Mouse (Mus musculus) kidney, postnatal 0 days (tissue): Measurements from ENCODE around the gene Tert. TPM values are rescaled to one million over a fixed set of nuclear protein-coding genes. Genes with fewer than 3 reads are reported as not detected.

Experiments used
- ATAC-seq: fragments of 200-750 bp; cut with Nextera tagmentation; replicated peaks from 2 replicates; pipeline ENCODE4 v1.8.0; 2017; ENCODE audit warnings: low read depth, moderate number of reproducible peaks, moderate TSS enrichment, moderate library complexity; ENCODE audit not compliant: low FRiP score
- DNase-seq: peaks from one replicate; pipeline ENCODE4 v3.0.0-alpha.2; 2016; ENCODE audit warnings: low spot score
- H3K27ac ChIP-seq: fragments of 300-500 bp; sonication (generic); 2 replicates; pipeline ENCODE4 v1.5.1; 2014; ENCODE audit warnings: mild to moderate bottlenecking
- H3K27me3 ChIP-seq: fragments of 300-500 bp; sonication (generic); 2 replicates; pipeline ENCODE4 v1.6.1; 2014; ENCODE audit warnings: low read length, mixed read lengths; ENCODE audit not compliant: insufficient read depth
- H3K36me3 ChIP-seq: fragments of 300-500 bp; sonication (generic); 2 replicates; pipeline ENCODE4 v1.6.1; 2014; ENCODE audit warnings: low read length, mixed read lengths; ENCODE audit not compliant: insufficient read depth
- H3K4me1 ChIP-seq: fragments of 300-500 bp; sonication (generic); replicated peaks from 2 replicates; pipeline ENCODE4 v1.6.1; 2014; ENCODE audit warnings: antibody characterized with exemption, low read length, mixed read lengths; ENCODE audit not compliant: insufficient read depth
- H3K4me2 ChIP-seq: fragments of 300-500 bp; sonication (generic); 2 replicates; pipeline ENCODE4 v1.6.1; 2014; ENCODE audit warnings: mild to moderate bottlenecking, low read length, moderate library complexity, mixed read lengths
- H3K4me3 ChIP-seq: fragments of 300-500 bp; sonication (generic); replicated peaks from 2 replicates; pipeline ENCODE4 v1.5.1; 2014; ENCODE audit warnings: low read depth, low read length
- H3K9ac ChIP-seq: fragments of 300-500 bp; sonication (generic); 2 replicates; pipeline ENCODE4 v1.6.1; 2014; ENCODE audit warnings: low read depth, low read length
- H3K9me3 ChIP-seq: fragments of 300-500 bp; sonication (generic); replicated peaks from 2 replicates; pipeline ENCODE4 v1.6.1; 2016; ENCODE audit warnings: low read length, inconsistent platforms, mixed read lengths
- CTCF ChIP-seq: IDR thresholded peaks from 2 replicates; pipeline ENCODE4 v1.5.1; 2016; ENCODE audit warnings: antibody characterized with exemption, low read depth, mild to moderate bottlenecking, moderate library complexity
- WGBS: fragments of 180-500 bp; shearing (Covaris S2); extraction: QIAGEN DNeasy Blood & Tissue Kit; methylation state at CpG from one replicate; pipeline ENCODE4 v1.1.7; 2014; 5-methylcytosine and 5-hydroxymethylcytosine counted together
- polyA plus RNA-seq: library from polyadenylated mRNA; unstranded; fragments of >200 nt; fragmentation: Nextera tagmentation; extraction: Ambion mirVana; gene quantifications from 2 replicates; pipeline ENCODE4 v1.2.1, GENCODE M21; 2015

Tert gene
- polyA plus RNA-seq, 1 experiment from 2014 or later = 2.6 TPM

- H3K4me1 ChIP-seq = 0 out of 2 replicates have a peak, but pooled peaks cover 5% of the 10 kb centered on the region
- H3K36me3 ChIP-seq = no peaks in the 10 kb centered on the region
- ATAC-seq = peak; percentile 98
- H3K27ac ChIP-seq = peak overlapping the region; percentile 77
- peak; percentile 95 for DNase-seq
- no peak overlapping the region for H3K4me3 ChIP-seq
- no peaks in the 10 kb centered on the region for H3K9me3 ChIP-seq
- TF ChIP-seq CTCF = peak; percentile 99
- no peak overlapping the region for H3K4me2 ChIP-seq
- 14% methylated on average over 10 of the region's 10 CpGs for WGBS
- H3K9ac ChIP-seq = no peak overlapping the region
- no peaks in the 10 kb centered on the region for H3K27me3 ChIP-seq
Measured at GRCm38 (mm10) chr13:73692249-73692868, 65.6 kb downstream of the Tert start.

DNA sequence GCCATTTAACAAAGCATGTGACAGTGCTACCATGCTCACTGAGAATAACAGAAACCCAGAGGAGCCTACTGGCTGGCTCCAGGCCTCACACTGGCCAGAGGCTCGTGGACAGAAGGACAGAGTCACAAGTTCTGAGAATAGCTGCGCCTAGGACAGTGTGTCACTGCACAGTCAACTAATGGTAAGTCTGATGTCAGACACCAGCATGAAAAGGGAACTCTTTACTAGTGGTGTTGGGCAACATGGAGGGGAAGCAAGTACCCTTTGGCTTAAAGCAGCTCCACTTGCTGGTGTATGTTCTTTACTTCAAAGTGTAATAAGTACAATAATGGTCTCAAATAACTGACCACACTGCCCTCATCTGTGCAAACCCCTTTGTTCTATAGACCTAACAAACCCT, 66.6 kb downstream of the Tert start:
- no peaks in the 10 kb centered on the region for H3K9me3 ChIP-seq
- no peak overlapping the region for H3K9ac ChIP-seq
- no peak overlapping the region for H3K4me3 ChIP-seq
- H3K27ac ChIP-seq = no peak overlapping the region
- H3K4me1 ChIP-seq = 0 out of 2 replicates have a peak, but pooled peaks cover 5% of the 10 kb centered on the region
- no peaks in the 10 kb centered on the region for H3K36me3 ChIP-seq
- H3K27me3 ChIP-seq = no peaks in the 10 kb centered on the region
- DNase-seq = no peak
- ATAC-seq = no peak
- H3K4me2 ChIP-seq = no peak overlapping the region
- 73% methylated on average over 2 of the region's 2 CpGs for WGBS
- TF ChIP-seq CTCF = no peak

- DNase-seq (no peak), ATAC-seq (no peak)
- Histone ChIP-seq H3K36me3 (no peaks in the 10 kb centered on the region), H3K9ac (no peak overlapping the region), H3K27me3 (no peaks in the 10 kb centered on the region), H3K27ac (no peak overlapping the region), H3K4me2 (no peak overlapping the region), H3K4me1 (0 out of 2 replicates have a peak, but pooled peaks cover 5% of the 10 kb centered on the region), H3K4me3 (no peak overlapping the region), H3K9me3 (no peaks in the 10 kb centered on the region)
- WGBS = 90% methylated on average over 1 of the region's 1 CpGs
- TF ChIP-seq CTCF = no peak
Measured at GRCm38 (mm10) chr13:73694972-73695371, 68.3 kb downstream of the Tert start.

DNA sequence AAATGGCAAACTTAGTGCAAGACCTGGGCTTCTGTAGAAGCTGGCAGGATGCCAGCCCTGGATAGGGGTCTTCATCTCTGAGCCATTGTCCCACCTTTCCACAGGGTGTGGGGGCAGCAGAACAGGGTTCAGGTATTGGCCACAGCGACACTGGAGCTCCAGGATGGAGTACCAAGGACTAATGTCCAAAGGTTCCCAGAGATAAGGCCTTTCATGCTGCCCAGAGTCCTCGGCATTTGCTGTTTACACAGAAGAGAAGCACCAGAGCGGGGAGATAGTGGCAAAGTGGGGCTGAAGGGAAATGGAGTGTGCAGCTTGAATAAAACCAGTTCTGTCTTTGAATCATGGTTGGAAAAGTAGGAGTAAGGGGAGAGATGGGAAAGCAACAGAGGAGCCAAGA, 69.8 kb downstream of the Tert start:
- Histone ChIP-seq H3K27me3 (no peaks in the 10 kb centered on the region), H3K4me1 (0 out of 2 replicates have a peak, but pooled peaks cover 5% of the 10 kb centered on the region), H3K36me3 (no peaks in the 10 kb centered on the region), H3K27ac (no peak overlapping the region), H3K4me3 (no peak overlapping the region), H3K4me2 (no peak overlapping the region), H3K9me3 (no peaks in the 10 kb centered on the region), H3K9ac (no peak overlapping the region)
- DNase-seq = no peak
- ATAC-seq = no peak
- TF ChIP-seq CTCF = no peak
- WGBS = 70% methylated on average over 3 of the region's 3 CpGs

Other genes with a start within 250 kb of the Tert start
- 21.8 and 23.6 TPM in 2 replicates for gene Lpcat1, start 159.7 kb upstream of the Tert start, polyA plus RNA-seq
- not detected in 2 replicates for gene Slc6a3, start 90.2 kb upstream of the Tert start, polyA plus RNA-seq
- gene Clptm1l, start 22.9 kb upstream of the Tert start, polyA plus RNA-seq = 123 and 129 TPM in 2 replicates
- gene Slc6a18, start 51.1 kb downstream of the Tert start, polyA plus RNA-seq = 75.5 and 76.6 TPM in 2 replicates
- 5.7 and 5.9 TPM in 2 replicates for gene Slc6a19, start 78.0 kb downstream of the Tert start, polyA plus RNA-seq
- 14.7 and 16.1 TPM in 2 replicates for gene Slc12a7, start 106.2 kb downstream of the Tert start, polyA plus RNA-seq
- 8.9 and 10.1 TPM in 2 replicates for gene Nkd2, start 220.7 kb downstream of the Tert start, polyA plus RNA-seq